Mouse (Mus musculus): Measurements from ENCODE around the gene Fut8. TPM values are rescaled to one million over a fixed set of nuclear protein-coding genes. Genes with fewer than 3 reads are reported as not detected.

The Fut8 gene
- 21.0 and 21.3 TPM in 2 replicates for polyA plus RNA-seq (2016; fragmentation: Nextera tagmentation; extraction: Ambion mirVana)

DNA sequence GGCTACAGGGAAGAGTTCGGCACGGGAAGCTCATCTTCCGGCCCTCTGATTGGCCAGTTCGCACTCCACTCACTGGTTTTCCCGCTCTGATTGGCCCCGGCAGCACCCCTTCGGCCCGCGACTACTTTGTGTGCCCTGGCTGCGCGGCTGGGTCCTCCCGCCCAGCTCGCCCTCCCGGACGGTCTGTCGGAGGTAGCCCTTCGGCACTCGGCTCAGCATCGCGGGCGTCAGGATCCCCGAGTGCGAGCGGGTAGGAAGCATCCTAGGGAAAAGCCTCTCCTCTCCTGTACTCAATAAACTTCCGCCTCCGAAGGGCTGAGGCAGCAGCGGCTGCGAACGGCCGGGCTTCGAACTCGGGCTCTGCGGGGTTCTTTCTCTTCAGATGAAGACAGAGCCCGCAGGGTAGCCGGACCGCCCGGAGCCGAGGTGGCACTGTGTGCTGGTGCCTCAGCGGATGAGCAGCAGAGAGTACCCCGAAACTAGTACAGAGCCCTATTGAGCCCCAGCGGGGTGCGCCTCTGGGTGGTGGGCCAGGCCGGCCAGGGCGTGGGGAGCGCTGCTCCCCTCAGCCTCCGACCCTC is at the start of gene Fut8:
Gene Fut8 (plus strand): TSS at position 176 of the 581 bp plus-strand sequence.
- no peaks in the 10 kb centered on the region for H3K27me3 ChIP-seq (replicated peaks)
- H3K4me3 ChIP-seq = peak within 1 kb of the TSS; percentile 84
- H3K9me3 ChIP-seq (replicated peaks) = no peaks in the 10 kb centered on the region
- no peaks in the 10 kb centered on the region for H3K36me3 ChIP-seq
- 0 out of 2 replicates have a peak, but pooled peaks cover 6% of the 10 kb centered on the region for H3K4me1 ChIP-seq (replicated peaks)
- ATAC-seq (ENCODE audit: insufficient number of reproducible peaks, low FRiP score) = peak; percentile 86
- H3K4me2 ChIP-seq = peak within 1 kb of the TSS; percentile 95
- under 1% methylated on average over 46 of the region's 46 CpGs for WGBS
- H3K9ac ChIP-seq = peak within 1 kb of the TSS; percentile 89
- H3K27ac ChIP-seq (ENCODE audit: poor library complexity, severe bottlenecking) = peak within 1 kb of the TSS; percentile 87

DNA sequence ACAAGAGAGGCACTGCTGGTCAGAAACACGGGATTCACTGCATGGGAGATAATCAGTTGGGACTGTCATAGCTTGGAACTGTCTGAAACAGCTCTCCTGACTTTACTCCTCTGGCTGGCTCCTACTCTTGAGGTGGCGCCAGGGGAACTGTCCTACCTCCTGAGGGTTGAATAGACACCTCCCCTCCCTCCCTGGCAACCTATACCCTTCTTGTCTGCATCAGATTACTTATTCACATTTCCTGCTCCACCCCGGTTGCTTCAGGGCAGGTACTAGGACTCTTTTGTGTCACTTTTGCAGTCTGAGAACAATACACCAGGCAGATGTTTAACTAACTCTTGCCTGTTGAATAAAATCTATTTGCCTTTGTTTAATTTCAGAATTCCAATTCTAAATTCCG is 48.8 kb upstream of the Fut8 start:
- Histone ChIP-seq H3K27ac (ENCODE audit: poor library complexity, severe bottlenecking) (no peak overlapping the region), H3K4me1 (replicated peaks) (peaks cover 7% of the 10 kb centered on the region), H3K4me2 (no peak overlapping the region), H3K4me3 (no peak overlapping the region), H3K9ac (no peak overlapping the region), H3K27me3 (replicated peaks) (no peaks in the 10 kb centered on the region), H3K36me3 (no peaks in the 10 kb centered on the region), H3K9me3 (replicated peaks) (no peaks in the 10 kb centered on the region)
- ATAC-seq (ENCODE audit: insufficient number of reproducible peaks, low FRiP score) = no peak
- 51% methylated on average over 4 of the region's 4 CpGs for WGBS

DNA sequence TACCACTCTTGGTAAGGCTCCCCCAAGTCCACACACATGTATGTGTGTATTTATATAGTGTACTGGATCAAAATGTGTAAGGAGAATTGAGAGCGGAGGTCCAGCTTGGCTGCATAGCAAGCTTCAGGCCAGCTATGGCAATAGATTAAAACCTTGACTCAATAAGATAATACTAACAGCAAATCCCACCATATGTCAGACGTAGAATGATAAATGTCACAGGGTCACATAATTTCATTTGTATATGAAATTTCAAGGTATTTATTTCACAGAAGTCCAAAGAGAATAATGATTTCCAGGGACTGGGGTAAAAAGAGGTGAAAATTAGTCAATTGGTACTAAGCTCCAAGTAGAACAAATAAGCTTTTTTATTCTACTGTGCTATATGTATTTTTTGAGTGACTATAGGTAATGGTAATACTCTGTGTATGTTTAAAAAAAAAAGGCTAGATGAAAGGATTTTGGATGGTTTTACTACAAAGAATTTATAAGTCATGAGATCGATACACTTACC is 47.9 kb upstream of the Fut8 start:
- Histone ChIP-seq H3K4me3 (no peak overlapping the region), H3K9me3 (replicated peaks) (no peaks in the 10 kb centered on the region), H3K9ac (no peak overlapping the region), H3K36me3 (no peaks in the 10 kb centered on the region), H3K27me3 (replicated peaks) (no peaks in the 10 kb centered on the region), H3K27ac (ENCODE audit: poor library complexity, severe bottlenecking) (no peak overlapping the region), H3K4me1 (replicated peaks) (peaks cover 7% of the 10 kb centered on the region), H3K4me2 (no peak overlapping the region)
- WGBS = 86% methylated on average over 3 of the region's 3 CpGs
- no peak for ATAC-seq (ENCODE audit: insufficient number of reproducible peaks, low FRiP score)

DNA sequence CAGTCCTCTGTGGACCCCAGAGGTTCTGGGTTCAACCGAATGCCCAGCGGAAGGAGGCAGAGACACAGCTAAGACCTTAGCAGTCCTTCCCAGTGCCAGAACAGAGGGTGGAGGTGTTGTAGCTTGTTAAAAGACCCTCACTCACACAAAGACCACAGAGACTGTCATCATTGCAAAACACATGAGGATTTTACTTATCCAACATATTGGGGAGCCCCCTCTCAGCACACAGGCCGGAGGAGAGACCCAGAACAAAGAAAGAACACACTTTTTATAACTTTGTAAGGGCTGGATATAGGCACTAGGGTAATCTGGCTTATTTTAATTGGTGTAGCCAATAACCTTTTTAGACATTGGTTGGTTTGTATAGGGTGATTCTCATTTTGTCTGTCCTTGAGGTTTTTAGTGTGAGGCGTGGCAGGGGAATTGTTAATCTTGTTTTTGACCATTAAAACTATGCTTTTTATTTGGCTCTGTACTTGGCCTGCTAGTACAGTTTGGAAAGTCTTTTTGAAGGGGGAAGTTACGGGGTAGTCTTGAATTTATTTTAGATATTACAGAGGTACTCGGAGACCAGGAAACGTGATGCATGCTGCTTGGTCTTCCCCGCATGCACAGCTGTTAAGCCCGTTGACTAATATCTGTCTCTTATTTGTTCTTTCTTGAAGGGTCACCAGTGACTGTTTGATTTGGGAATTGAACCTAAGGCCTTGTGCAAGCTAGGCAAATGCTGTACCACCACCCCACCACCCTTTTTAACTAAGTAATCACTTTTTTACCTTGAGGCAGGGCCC is 46.2 kb upstream of the Fut8 start:
- 0 out of 2 replicates have a peak, but pooled peaks cover 4% of the 10 kb centered on the region for H3K9me3 ChIP-seq (replicated peaks)
- H3K9ac ChIP-seq = no peak overlapping the region
- no peak overlapping the region for H3K4me2 ChIP-seq
- H3K36me3 ChIP-seq = no peaks in the 10 kb centered on the region
- peaks cover 7% of the 10 kb centered on the region for H3K4me1 ChIP-seq (replicated peaks)
- WGBS = 89% methylated on average over 9 of the region's 9 CpGs
- no peak for ATAC-seq (ENCODE audit: insufficient number of reproducible peaks, low FRiP score)
- no peaks in the 10 kb centered on the region for H3K27me3 ChIP-seq (replicated peaks)
- H3K27ac ChIP-seq (ENCODE audit: poor library complexity, severe bottlenecking) = no peak overlapping the region
- H3K4me3 ChIP-seq = no peak overlapping the region

DNA sequence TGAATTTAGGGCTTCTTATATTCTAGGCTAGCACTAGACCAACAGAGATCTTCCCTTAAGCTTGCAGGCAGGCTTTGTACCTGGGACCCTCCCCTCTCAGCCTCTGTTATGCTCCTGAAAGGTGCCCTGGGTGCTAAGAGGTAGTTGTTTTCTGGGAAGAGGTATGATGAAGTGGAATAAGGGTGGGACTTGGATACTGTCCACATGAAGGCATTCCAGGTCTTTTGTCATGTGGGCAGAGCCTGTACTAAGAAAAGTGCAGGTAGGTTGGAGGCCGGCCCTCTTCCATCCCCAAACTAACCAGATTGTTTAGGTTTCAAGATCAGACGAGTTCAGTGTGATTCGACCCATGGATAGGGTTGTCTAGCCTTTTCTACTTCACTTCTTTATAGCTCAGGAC is 45.2 kb upstream of the Fut8 start:
- no peak overlapping the region for H3K4me3 ChIP-seq
- peaks cover 7% of the 10 kb centered on the region for H3K4me1 ChIP-seq (replicated peaks)
- WGBS = 86% methylated on average over 3 of the region's 3 CpGs
- H3K27ac ChIP-seq (ENCODE audit: poor library complexity, severe bottlenecking) = no peak overlapping the region
- H3K36me3 ChIP-seq = no peaks in the 10 kb centered on the region
- H3K9ac ChIP-seq = no peak overlapping the region
- H3K9me3 ChIP-seq (replicated peaks) = 0 out of 2 replicates have a peak, but pooled peaks cover 4% of the 10 kb centered on the region
- ATAC-seq (ENCODE audit: insufficient number of reproducible peaks, low FRiP score) = no peak
- H3K4me2 ChIP-seq = no peak overlapping the region
- no peaks in the 10 kb centered on the region for H3K27me3 ChIP-seq (replicated peaks)

DNA sequence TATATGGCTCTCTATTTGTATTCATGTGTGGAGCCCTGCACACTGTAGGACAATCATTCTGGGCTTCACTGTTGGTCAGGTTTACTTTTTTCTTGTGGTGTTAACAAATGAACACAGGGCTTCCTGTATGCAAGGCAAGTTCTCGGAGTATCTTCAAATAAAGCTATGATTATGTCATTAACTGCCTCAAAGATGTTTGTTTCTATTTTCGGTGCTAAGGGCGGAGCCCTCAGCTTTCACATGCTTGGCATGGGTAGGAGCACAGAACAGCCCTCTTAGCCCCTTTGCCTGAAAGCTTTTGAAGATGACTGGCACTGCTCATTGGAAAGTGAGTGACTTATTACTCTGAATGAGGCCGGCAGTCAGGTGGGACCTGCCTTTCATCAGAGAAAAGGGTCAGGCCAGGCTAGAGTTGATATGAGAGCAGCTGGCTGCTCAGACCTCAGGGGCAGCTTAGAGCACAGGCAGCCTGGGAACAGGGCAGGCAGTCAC is 44.7 kb upstream of the Fut8 start:
- no peak overlapping the region for H3K27ac ChIP-seq (ENCODE audit: poor library complexity, severe bottlenecking)
- H3K4me2 ChIP-seq = no peak overlapping the region
- WGBS = 49% methylated on average over 4 of the region's 4 CpGs
- H3K4me3 ChIP-seq = no peak overlapping the region
- no peak for ATAC-seq (ENCODE audit: insufficient number of reproducible peaks, low FRiP score)
- H3K36me3 ChIP-seq = no peaks in the 10 kb centered on the region
- peaks cover 7% of the 10 kb centered on the region for H3K4me1 ChIP-seq (replicated peaks)
- 0 out of 2 replicates have a peak, but pooled peaks cover 4% of the 10 kb centered on the region for H3K9me3 ChIP-seq (replicated peaks)
- no peaks in the 10 kb centered on the region for H3K27me3 ChIP-seq (replicated peaks)
- no peak overlapping the region for H3K9ac ChIP-seq

DNA sequence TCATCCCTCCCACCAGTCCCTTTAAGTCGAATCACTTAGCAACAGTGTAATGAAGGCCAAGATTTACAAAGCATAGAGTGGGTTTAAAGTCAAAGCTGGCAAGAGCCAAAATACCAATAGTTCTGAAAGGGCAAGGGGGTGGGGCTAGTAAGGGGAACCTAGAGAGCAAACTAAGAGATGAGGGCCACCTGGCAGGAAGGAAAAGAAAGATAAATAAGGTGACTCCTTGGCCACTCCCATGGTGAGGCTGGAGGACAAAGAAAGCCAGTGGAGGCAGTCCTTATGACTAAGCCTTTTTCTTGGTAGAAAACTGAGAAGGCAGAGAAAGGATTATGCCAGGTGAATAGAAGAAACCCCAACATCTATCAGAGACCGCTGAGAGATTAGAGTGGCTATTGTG is 42.9 kb upstream of the Fut8 start:
- no peak overlapping the region for H3K4me2 ChIP-seq
- 0 out of 2 replicates have a peak, but pooled peaks cover 4% of the 10 kb centered on the region for H3K9me3 ChIP-seq (replicated peaks)
- 71% methylated on average over 2 of the region's 2 CpGs for WGBS
- no peaks in the 10 kb centered on the region for H3K27me3 ChIP-seq (replicated peaks)
- no peaks in the 10 kb centered on the region for H3K36me3 ChIP-seq
- ATAC-seq (ENCODE audit: insufficient number of reproducible peaks, low FRiP score) = no peak
- H3K27ac ChIP-seq (ENCODE audit: poor library complexity, severe bottlenecking) = no peak overlapping the region
- peaks cover 7% of the 10 kb centered on the region for H3K4me1 ChIP-seq (replicated peaks)
- H3K9ac ChIP-seq = no peak overlapping the region
- H3K4me3 ChIP-seq = no peak overlapping the region

DNA sequence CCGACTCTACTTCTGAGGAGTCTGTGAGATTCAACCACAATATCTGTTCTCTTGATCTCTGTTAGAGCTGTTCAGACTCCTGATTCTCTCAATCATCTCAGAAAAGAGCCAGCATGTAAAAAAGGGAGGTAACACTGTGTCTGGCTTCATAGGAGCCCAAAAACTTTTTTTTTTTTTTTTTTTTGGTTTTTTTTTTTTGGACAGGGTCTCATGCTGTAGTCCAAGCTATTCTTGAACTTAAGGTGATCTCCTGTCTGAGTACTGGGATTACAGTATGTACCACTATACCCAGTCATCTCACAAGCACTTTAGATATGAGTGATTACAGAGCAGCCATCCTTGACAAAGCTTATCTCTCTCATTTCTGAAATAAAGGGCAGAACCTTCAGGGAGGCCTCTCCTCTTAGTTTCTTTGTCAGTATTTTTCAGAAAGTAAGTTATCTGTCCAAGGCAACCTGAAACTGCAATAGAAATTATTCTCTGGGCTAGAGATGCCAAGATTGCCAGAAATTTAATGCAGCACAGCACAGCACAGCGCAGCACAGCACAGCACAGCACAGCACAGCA is 41.3 kb upstream of the Fut8 start:
- no peak for ATAC-seq (ENCODE audit: insufficient number of reproducible peaks, low FRiP score)
- H3K4me3 ChIP-seq = no peak overlapping the region
- H3K36me3 ChIP-seq = no peaks in the 10 kb centered on the region
- H3K9me3 ChIP-seq (replicated peaks) = 0 out of 2 replicates have a peak, but pooled peaks cover 4% of the 10 kb centered on the region
- H3K4me2 ChIP-seq = no peak overlapping the region
- H3K27me3 ChIP-seq (replicated peaks) = no peaks in the 10 kb centered on the region
- peaks cover 7% of the 10 kb centered on the region for H3K4me1 ChIP-seq (replicated peaks)
- no peak overlapping the region for H3K27ac ChIP-seq (ENCODE audit: poor library complexity, severe bottlenecking)
- no peak overlapping the region for H3K9ac ChIP-seq
- 96% methylated on average over 2 of the region's 2 CpGs for whole genome bisulfite sequencing

DNA sequence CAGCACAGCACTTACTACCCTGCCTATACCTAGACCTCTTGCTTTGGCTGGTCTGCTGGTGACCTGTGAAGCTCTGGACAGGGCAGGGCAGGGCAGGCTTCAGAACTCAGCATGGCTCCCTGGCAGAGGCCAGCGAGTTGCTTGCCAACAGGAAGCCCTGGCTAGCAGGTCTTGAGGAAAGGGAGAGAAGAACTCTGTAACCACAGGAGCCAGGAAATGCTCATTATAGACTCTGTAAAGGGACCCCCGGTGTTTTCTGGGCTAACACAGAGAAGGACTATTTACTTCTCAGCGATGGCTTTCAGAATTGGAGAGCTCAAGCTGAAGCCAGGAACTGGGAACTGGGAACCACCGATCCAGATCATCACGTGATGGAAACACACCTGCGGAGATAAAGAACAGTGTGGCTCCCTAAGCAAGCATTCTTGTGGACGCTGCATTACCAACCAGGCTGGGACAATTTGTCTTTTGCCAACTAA is 40.8 kb upstream of the Fut8 start:
- no peak overlapping the region for H3K9ac ChIP-seq
- no peaks in the 10 kb centered on the region for H3K27me3 ChIP-seq (replicated peaks)
- no peak overlapping the region for H3K27ac ChIP-seq (ENCODE audit: poor library complexity, severe bottlenecking)
- ATAC-seq (ENCODE audit: insufficient number of reproducible peaks, low FRiP score) = no peak
- H3K36me3 ChIP-seq = no peaks in the 10 kb centered on the region
- no peak overlapping the region for H3K4me2 ChIP-seq
- 60% methylated on average over 7 of the region's 7 CpGs for WGBS
- peaks cover 7% of the 10 kb centered on the region for H3K4me1 ChIP-seq (replicated peaks)
- no peak overlapping the region for H3K4me3 ChIP-seq
- H3K9me3 ChIP-seq (replicated peaks) = 0 out of 2 replicates have a peak, but pooled peaks cover 4% of the 10 kb centered on the region

DNA sequence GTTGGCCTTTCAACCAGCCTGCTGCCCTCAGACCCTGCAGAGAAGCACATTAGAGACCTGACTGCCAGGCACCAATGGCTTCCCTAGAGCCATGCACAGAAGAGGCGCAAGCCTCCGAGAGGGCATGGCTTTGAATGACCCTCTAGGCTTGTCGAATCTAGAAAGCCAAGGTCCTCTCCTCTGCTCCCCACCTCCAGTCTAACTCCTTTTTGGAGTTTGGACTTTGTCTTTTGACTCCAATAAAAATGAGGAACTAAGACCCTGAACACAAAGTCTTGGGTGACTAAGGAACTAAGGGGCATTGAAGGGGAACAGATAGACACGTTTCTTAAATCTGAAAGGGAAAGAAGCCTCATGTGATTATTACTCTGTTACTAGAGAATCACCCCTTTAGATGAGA is 39.7 kb upstream of the Fut8 start:
- WGBS = 79% methylated on average over 4 of the region's 4 CpGs
- Histone ChIP-seq H3K9ac (no peak overlapping the region), H3K36me3 (no peaks in the 10 kb centered on the region), H3K4me1 (replicated peaks) (peaks cover 6% of the 10 kb centered on the region), H3K4me3 (no peak overlapping the region), H3K27ac (ENCODE audit: poor library complexity, severe bottlenecking) (no peak overlapping the region), H3K27me3 (replicated peaks) (no peaks in the 10 kb centered on the region), H3K4me2 (no peak overlapping the region), H3K9me3 (replicated peaks) (0 out of 2 replicates have a peak, but pooled peaks cover 4% of the 10 kb centered on the region)
- no peak for ATAC-seq (ENCODE audit: insufficient number of reproducible peaks, low FRiP score)

Measured in heart, embryonic 12.5 days (tissue).